Mouse (Mus musculus) embryonic stem cell, embryonic (primary cell): ENCODE data around the gene Tvp23b.

Experiments used
- CTCF ChIA-PET, 4 experiments: fragments of 300-600 bp in 2 of 4; fragments of 350-600 bp in 2 of 4; sonication (Branson Sonifier 250); formaldehyde crosslinking; loops; one replicate each; lab custom pipeline; 2022; ENCODE audit warnings: inconsistent platforms in 2 of 4; lab: Charles Lee
- POLR2A ChIA-PET, 4 experiments: fragments of 300-600 bp in 2 of 4; fragments of 350-600 bp in 2 of 4; sonication (Branson Sonifier 250); formaldehyde crosslinking; loops; one replicate each; lab custom pipeline; 2022; ENCODE audit warnings: antibody characterized with exemption in 4 of 4, inconsistent platforms in 1 of 4; lab: Charles Lee

Gene Tvp23b

GRCm38 (mm10) chr11:62876445-62876844 lies 2.8 kb upstream of the Tvp23b start:
- ChIA-PET POLR2A (interaction anchor here in 2 of 4 experiments (0.6 to 1.3 kb wide), 4 partner anchors 9 to 61 kb away, joined by 3 read pairs; partner anchors contain the start of gene Fbxw10 (in 1 of the 2)), CTCF (no interaction called here)

DNA sequence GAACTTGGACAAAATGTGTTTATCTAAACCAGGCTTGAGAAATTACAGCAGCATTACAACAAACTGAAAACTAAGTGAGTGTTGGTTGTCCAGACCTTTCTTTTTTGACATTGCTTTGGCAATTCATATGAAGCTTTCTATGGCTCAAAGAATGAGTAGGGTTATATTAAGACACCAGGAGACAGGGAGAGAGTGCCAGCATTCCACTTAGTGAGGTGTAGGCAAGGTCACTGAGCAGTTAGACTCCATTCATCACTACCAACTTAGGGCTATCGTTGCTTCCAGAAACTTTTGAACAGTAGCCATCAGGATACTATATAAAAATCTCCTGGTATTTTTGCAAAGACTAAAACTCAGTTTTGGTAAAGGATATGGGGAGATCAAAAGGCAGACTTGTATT lies 1.9 kb upstream of the Tvp23b start:
- POLR2A ChIA-PET = no interaction called here

GRCm38 (mm10) chr11:62878728-62879127 lies 527 bp upstream of the Tvp23b start:
- CTCF ChIA-PET = interaction anchor here in 3 of 4 experiments (0.7 to 2.5 kb wide), 8 partner anchors 23 to 265 kb away, joined by 3 to 16 read pairs (median 4); partner anchors contain the start of gene Trim16 (in 1 of the 3)
- POLR2A ChIA-PET = interaction anchor here (0.6 to 3.4 kb wide), 87 partner anchors 8 to 1020 kb away, joined by 3 to 70 read pairs (median 4); partner anchors contain the start of genes Fbxw10 (in 3 of the 4), Trim16 (in 3 of the 4), Zfp286 (in 3 of the 4) and Adora2b (in 1 of the 4)

More for the DNA sequence above, 1.9 kb upstream of the Tvp23b start:
- CTCF ChIA-PET = no interaction called here

DNA sequence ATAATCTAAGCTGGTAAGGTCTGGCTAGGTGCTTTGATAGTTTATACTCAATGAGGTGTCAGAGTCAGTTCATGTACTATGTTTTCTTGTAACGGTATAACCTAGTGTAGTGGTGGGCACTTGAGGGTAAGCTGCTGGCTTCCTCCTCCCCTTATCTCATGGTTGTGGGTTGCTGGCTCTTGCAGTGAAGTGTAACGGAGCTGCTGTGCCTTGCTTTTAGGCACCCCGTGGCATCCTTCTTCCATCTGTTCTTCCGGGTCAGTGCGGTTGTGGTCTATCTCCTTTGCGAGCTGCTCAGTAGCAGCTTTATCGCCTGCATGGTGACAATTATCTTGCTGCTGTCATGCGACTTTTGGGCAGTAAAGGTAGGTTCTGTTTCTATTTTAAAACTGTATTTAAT lies 4.2 kb downstream of the Tvp23b start:
- CTCF ChIA-PET = no interaction called here
- POLR2A ChIA-PET = interaction anchor here in 3 of 4 experiments (0.5 to 1.0 kb wide), 5 partner anchors 10 to 138 kb away, joined by 3 to 6 read pairs (median 3); partner anchors contain the start of gene Zfp286 (in 1 of the 3)

DNA sequence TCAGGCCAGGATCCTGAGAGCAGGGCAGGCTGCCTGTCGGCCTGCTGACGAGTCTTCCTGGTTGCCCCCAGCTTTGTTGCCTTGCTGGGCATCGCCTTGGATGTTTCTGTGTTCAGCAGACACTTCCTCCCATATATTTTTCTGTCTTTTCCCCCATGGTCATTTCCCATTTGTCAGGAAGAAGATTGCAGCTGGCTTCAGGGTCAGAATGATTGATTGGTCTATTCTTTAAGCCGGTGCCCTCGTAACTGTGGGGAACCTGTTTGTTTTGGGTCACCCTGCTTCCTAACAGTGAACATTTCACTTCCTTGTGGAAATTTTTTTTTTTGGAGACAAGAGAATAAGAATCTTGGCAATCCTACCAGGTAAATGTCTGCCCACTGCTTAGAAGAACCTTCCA lies 6.1 kb downstream of the Tvp23b start:
- CTCF ChIA-PET = interaction anchor here in 1 of 4 experiments (1.2 kb wide), 1 partner anchor 129 kb away, joined by 3 read pairs; no protein-coding TSS in a partner anchor
- POLR2A ChIA-PET = no interaction called here

DNA sequence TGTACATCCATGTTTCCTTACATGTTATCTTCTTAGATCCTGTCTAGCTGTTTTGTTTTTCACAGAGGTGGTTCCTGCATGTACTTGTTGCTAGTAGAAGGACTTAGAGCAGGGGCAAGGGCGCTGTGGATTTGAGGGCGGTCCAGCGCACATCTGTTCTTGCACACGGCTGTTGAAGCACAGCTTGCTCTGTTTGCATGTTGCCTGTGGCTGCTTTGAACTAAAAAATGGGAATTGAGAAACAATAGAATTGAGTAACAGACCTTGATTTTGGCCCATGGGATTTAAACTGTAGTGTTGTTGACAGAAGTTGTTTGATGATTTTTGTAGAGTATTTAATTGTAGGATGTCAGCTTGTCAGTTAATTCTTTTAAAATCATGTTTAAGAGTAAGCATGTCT lies 11.5 kb downstream of the Tvp23b start:
- ChIA-PET POLR2A (interaction anchor here in 2 of 4 experiments (0.6 to 4.2 kb wide), 6 partner anchors 9 to 92 kb away, joined by 3 to 40 read pairs (median 4); partner anchors contain the start of gene Tvp23b (in 2 of the 2)), CTCF (interaction anchor here in 3 of 4 experiments (0.6 to 2.0 kb wide), 4 partner anchors 11 to 146 kb away, joined by 3 to 7 read pairs (median 4); no protein-coding TSS in a partner anchor)

- POLR2A ChIA-PET = interaction anchor here in 2 of 4 experiments (0.9 to 4.2 kb wide), 6 partner anchors 9 to 13 kb away, joined by 3 to 40 read pairs (median 4); partner anchors contain the start of gene Tvp23b (in 2 of the 2)
Observed at GRCm38 (mm10) chr11:62891763-62892162, 12.5 kb downstream of the Tvp23b start.

GRCm38 (mm10) chr11:62901699-62902323 lies 22.6 kb downstream of the Tvp23b start:
- POLR2A ChIA-PET = interaction anchor here (0.6 to 1.9 kb wide), 13 partner anchors 10 to 456 kb away, joined by 3 to 17 read pairs (median 3); partner anchors contain the start of genes Tvp23b (in 3 of the 4) and Fbxw10 (in 1 of the 4)
- CTCF ChIA-PET = interaction anchor here (0.5 to 2.1 kb wide), 51 partner anchors 8 to 1044 kb away, joined by 3 to 23 read pairs (median 4); partner anchors contain the start of genes Tvp23b (in 2 of the 4), Fbxw10 (in 1 of the 4), Trim16 (in 1 of the 4) and Zfp287 (in 1 of the 4)

More at GRCm38 (mm10) chr11:62891763-62892162, 12.5 kb downstream of the Tvp23b start:
- CTCF ChIA-PET = interaction anchor here in 2 of 4 experiments (0.9 to 1.6 kb wide), 2 partner anchors 10 kb away, joined by 3 to 5 read pairs; no protein-coding TSS in a partner anchor

DNA sequence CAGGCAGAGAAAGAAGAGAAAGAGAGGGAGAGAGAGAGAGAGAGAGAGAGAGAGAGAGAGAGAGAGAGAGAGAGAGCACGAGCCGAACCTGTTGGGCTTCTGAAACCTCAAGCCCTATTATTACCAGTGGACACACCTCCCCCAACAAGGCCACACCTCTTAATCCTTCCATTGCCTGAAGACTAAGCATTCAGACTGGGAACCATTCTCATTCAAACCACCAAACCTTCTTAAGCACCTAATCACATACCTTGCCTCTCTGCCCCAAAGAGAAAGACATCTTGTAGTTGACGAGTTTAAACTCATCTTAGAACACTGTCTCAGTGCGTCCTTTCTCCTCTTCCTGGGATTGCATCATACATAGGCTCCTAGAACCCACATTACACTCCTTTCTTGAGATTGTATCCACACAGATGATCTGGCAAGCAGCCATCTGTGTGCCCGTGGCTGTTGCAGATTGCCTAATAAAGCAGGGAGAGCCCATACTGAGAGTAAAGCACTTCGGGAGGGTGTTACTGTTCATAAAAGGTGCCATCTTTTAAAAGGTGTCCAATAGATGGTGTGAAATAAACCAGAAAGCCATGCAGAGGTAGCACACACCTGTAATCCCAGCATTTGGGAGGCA lies 24.7 kb downstream of the Tvp23b start:
- ChIA-PET CTCF (no interaction called here), POLR2A (no interaction called here)

DNA sequence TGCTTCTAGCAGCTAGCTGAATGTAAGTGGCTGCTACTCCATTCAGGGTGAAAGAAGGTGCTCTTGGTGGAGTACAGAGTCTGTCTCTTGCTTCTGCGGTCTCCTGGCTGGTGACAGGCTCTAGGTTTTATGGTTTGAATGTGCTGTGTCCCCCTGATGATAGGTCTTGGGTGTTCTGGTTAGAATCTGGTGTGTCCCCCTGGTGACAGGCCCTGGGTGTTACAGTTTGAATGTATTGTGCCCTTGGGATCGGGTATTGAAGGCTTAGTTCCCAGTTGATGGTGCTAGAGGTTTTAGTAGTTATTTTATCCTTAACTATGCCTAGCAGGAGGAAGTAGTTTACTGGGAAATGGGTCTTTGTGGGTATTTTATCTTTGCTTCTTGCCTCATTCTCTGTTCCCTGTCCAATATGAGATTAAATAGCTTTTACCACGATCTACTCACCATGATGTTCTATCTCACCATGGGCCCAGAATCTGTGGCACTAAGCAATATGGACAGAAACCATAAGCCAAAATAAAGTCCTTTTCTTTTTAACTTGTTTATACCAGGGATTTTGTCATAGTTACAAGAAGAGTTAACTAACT lies 30.6 kb downstream of the Tvp23b start:
- ChIA-PET CTCF (interaction anchor here in 2 of 4 experiments (1.1 to 2.3 kb wide), 7 partner anchors 8 to 265 kb away, joined by 3 to 5 read pairs (median 4); no protein-coding TSS in a partner anchor), POLR2A (interaction anchor here in 1 of 4 experiments (2.0 kb wide), 1 partner anchor 30 kb away, joined by 5 read pairs; the partner anchor contains the start of gene Tvp23b)

DNA sequence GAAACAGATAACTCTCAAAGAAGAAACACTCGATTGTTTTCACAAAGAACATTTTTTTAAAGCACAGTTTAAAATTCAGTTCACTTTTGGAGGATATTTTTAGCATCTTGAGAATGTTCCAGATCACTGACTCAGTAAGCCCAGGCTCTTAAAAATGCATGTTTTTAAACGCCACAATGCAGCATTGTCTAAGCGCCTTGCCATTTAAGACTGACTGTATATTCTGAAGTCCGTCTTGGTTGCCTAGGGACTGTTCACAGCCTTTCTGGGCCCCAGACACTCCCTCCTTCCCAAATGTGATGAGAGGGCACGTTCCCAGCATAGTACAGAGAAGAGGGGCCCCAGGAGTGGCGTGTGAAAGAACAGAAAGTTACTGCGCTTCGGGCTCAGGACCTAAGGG lies 32.1 kb downstream of the Tvp23b start:
- CTCF ChIA-PET = interaction anchor here in 2 of 4 experiments (0.6 to 2.3 kb wide), 2 partner anchors 195 to 224 kb away, joined by 5 read pairs; no protein-coding TSS in a partner anchor
- POLR2A ChIA-PET = interaction anchor here in 1 of 4 experiments (2.5 kb wide), 1 partner anchor 9 kb away, joined by 5 read pairs; no protein-coding TSS in a partner anchor

DNA sequence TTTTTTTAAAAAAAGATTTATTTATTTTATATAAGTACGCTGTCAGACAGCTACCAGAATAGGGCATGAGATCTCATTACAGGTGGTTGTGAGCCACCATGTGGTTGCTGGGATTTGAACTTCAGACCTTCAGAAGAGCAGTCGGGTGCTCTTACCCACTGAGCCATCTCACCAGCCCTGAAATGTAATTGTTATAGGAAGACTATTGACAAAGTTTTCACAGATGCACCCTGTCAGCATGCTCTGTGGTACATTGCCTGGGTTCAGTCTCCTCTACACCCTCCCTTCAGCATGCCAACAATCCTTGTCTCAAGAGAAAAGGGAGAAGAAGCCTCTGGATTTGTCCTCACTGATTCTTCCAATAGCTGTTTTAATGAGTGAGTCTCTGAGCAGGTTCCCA lies 33.9 kb downstream of the Tvp23b start:
- ChIA-PET POLR2A (interaction anchor here in 1 of 4 experiments (2.5 kb wide), 1 partner anchor 11 kb away, joined by 5 read pairs; no protein-coding TSS in a partner anchor), CTCF (interaction anchor here in 1 of 4 experiments (2.7 to 3.8 kb wide), 2 partner anchors 12 to 156 kb away, joined by 14 to 15 read pairs; no protein-coding TSS in a partner anchor)

- POLR2A ChIA-PET = interaction anchor here in 3 of 4 experiments (0.6 to 1.3 kb wide), 5 partner anchors 35 to 225 kb away, joined by 3 to 4 read pairs (median 3); partner anchors contain the start of genes Tvp23b (in 2 of the 3) and Zfp286 (in 1 of the 3)
- CTCF ChIA-PET = interaction anchor here (0.5 to 3.9 kb wide), 35 partner anchors 9 to 1309 kb away, joined by 3 to 23 read pairs (median 4); partner anchors contain the start of gene Fbxw10 (in 1 of the 4)
Observed at GRCm38 (mm10) chr11:62914532-62914931, 35.3 kb downstream of the Tvp23b start.

GRCm38 (mm10) chr11:62915486-62915885 lies 36.2 kb downstream of the Tvp23b start:
- ChIA-PET POLR2A (interaction anchor here in 3 of 4 experiments (0.7 to 1.3 kb wide), 3 partner anchors 127 to 224 kb away, joined by 3 to 4 read pairs (median 3); partner anchors contain the start of gene Zfp286 (in 1 of the 3)), CTCF (interaction anchor here (0.6 to 3.9 kb wide), 9 partner anchors 13 to 302 kb away, joined by 3 to 23 read pairs (median 13); no protein-coding TSS in a partner anchor)

DNA sequence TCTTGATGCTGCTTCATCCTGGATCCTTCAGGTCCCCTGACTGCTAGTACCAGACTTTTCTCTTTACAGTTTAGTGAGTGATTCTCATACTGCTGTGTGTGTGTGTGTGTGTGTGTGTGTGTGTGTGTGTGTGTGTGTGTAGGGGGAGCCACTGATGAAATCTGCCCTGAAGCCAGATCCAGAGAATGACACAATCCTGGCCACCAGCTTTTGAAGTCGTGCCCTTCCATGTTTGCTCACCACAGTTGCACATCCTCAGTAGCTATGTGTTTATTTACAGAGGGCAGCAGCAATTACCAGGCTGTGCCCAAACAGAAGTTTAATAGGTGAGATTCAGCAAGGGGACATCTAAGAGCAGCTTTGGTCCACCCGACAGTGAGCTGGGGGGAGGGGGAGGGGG lies 37.5 kb downstream of the Tvp23b start:
- ChIA-PET POLR2A (interaction anchor here in 2 of 4 experiments (0.6 to 1.2 kb wide), 3 partner anchors 18 to 126 kb away, joined by 3 read pairs; no protein-coding TSS in a partner anchor), CTCF (interaction anchor here in 2 of 4 experiments (0.6 to 3.9 kb wide), 3 partner anchors 15 to 252 kb away, joined by 3 to 23 read pairs (median 14); no protein-coding TSS in a partner anchor)

GRCm38 (mm10) chr11:62919946-62920742 lies 40.9 kb downstream of the Tvp23b start:
- ChIA-PET CTCF (interaction anchor here (0.5 to 3.5 kb wide), 37 partner anchors 10 to 1002 kb away, joined by 3 to 28 read pairs (median 4); partner anchors contain the start of genes Hs3st3b1 (in 1 of the 4) and Tekt3 (in 1 of the 4)), POLR2A (interaction anchor here (0.6 to 2.2 kb wide), 5 partner anchors 18 to 493 kb away, joined by 3 to 9 read pairs (median 5); partner anchors contain the start of gene Tvp23b (in 1 of the 4))
